Mouse (Mus musculus): Measurements from ENCODE around the gene Ppp1r12b. TPM values are rescaled to one million over a fixed set of nuclear protein-coding genes. Genes with fewer than 3 reads are reported as not detected.

Gene Ppp1r12b
- total RNA-seq, 2 experiments from 2014 or later: 76.6 to 77.5 TPM

DNA sequence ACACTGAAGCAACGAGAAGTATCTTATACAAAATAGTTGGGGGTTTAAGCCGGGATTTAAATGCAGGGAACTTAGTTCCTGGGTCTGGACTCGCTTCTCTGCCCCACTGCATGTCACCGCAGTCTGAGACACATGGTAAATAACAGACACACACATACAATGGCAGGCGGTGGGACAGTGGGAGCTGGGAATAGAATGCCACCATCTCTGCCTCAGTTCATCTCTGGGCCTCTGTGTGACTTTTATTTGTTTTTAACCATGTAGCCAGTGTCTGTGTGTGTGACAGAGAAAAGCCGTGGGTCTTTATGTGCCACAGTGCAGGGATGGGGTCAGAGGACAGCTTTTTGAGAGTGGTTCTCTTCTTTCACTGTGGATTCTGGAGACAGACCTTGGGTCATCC, 130.8 kb downstream of the Ppp1r12b start:
- Histone ChIP-seq H3K27ac (no peak overlapping the region), H3K4me3 (no peak overlapping the region)
- no peak for DNase-seq (ENCODE audit: low spot score in 2 of 2)
- no peak for TF ChIP-seq CTCF (conservative IDR thresholded peaks at IDR 0.05)

DNA sequence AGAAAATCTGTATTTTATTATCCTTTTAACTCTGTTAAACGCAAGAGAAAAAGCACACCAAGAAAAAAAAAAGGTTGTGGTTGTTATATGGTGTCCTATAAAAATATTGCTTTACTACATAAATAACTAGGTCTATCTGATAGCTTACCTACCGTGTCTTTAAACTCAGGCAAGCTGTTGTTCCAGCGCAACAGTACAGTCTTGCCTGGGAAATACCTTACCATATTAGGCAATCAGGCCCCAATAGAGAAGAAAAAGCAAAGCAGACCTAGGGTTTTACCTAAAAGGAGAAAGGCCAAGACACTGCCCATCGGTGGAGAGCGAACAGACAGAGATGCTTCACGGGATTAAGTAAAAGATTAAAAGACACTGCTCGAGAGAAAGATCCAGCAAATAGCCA, 131.9 kb downstream of the Ppp1r12b start:
- DNase-seq (ENCODE audit: low spot score in 2 of 2): no peak
- no peak for TF ChIP-seq CTCF (conservative IDR thresholded peaks at IDR 0.05)
- no peak overlapping the region for H3K4me3 ChIP-seq
- H3K27ac ChIP-seq: no peak overlapping the region

DNA sequence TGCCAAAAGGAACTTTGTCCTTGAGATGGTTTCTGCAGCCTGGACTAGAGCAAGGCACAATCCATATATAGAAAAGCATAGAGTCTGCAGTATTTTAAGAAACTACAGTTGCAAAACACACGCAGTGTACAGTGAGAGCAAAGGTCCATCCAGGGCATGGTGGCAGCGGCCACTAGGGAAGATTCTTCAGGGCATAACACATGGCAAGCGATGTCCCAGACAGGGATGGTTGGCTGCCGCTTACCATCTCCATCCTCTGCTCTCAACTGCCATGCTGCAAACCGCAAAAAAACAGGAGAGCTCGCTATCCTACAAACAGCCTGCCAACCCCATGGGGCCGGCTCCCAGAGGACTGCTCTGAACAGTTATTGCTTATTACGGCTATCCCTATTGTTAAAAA, 132.4 kb downstream of the Ppp1r12b start:
- H3K27ac ChIP-seq: no peak overlapping the region
- DNase-seq (ENCODE audit: low spot score in 2 of 2): no peak
- H3K4me3 ChIP-seq: no peak overlapping the region
- no peak for TF ChIP-seq CTCF (conservative IDR thresholded peaks at IDR 0.05)

DNA sequence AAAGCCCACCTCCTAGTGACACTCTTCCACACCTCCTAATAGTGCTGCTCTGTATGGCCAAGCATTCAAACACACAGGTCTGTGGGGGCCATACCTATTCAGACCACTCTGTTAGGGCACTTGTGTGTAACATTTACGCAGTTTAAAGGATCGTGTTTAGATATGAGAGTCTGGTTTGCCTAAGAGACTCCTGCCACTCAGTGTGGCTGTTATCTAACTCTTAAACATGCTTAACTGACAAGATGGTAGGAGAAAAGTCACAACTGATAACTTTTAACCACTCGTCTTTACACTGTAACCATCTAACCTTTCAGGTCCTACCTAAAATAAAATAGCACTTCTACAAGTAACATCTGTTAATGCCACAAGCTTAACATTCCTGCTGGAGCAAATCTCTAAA, 134.9 kb downstream of the Ppp1r12b start:
- Histone ChIP-seq H3K27ac (no peak overlapping the region), H3K4me3 (no peak overlapping the region)
- no peak for DNase-seq (ENCODE audit: low spot score in 2 of 2)
- no peak for TF ChIP-seq CTCF (conservative IDR thresholded peaks at IDR 0.05)

- no peak for TF ChIP-seq CTCF (conservative IDR thresholded peaks at IDR 0.05)
- no peak for DNase-seq (ENCODE audit: low spot score in 2 of 2)
- Histone ChIP-seq H3K27ac (no peak overlapping the region), H3K4me3 (no peak overlapping the region)
These were observed 136.5 kb downstream of the Ppp1r12b start for GRCm38 (mm10) chr1:134819196-134819595.

- DNase-seq (ENCODE audit: low spot score in 2 of 2): no peak
- Histone ChIP-seq H3K4me3 (no peak overlapping the region), H3K27ac (no peak overlapping the region)
- TF ChIP-seq CTCF (conservative IDR thresholded peaks at IDR 0.05): no peak
These were observed 137.0 kb downstream of the Ppp1r12b start for GRCm38 (mm10) chr1:134818716-134819115.

DNA sequence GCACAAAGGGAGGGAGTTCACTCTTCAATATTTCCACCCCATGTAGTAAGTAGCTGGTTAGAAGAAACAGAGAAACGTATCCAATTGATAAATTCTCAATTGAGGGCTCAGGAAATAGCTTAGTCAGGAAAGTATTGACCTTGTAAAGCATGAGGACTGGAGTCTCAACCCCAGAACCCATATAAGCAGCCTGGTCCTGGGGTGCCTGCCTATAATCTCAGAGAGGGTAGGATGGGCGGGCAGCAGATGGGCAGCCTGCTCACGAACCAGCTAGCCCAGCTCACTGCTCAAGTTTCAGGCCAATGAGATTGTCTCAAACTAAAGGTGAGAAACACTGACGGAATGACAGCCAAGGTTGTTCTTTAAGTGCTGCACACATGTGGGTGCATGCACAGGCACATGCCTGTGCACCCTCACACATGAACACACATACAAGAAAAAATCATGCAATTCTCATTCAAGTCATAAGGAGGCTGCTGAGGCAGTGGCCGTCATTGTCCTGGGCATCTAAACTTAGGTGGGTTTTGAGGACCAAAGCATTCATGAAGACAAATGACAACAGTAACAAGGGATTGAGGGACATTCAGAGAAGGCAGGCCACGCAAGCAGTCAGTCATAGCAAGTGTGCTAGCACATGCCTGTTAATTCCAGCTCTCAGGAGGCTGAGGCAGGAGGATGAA, 137.7 kb downstream of the Ppp1r12b start:
- Histone ChIP-seq H3K27ac (no peak overlapping the region), H3K4me3 (no peak overlapping the region)
- DNase-seq (ENCODE audit: low spot score in 2 of 2): no peak
- TF ChIP-seq CTCF (conservative IDR thresholded peaks at IDR 0.05): no peak

GRCm38 (mm10) chr1:134817120-134817519, 138.6 kb downstream of the Ppp1r12b start:
- Histone ChIP-seq H3K27ac (no peak overlapping the region), H3K4me3 (no peak overlapping the region)
- DNase-seq (ENCODE audit: low spot score in 2 of 2): no peak
- no peak for TF ChIP-seq CTCF (conservative IDR thresholded peaks at IDR 0.05)

DNA sequence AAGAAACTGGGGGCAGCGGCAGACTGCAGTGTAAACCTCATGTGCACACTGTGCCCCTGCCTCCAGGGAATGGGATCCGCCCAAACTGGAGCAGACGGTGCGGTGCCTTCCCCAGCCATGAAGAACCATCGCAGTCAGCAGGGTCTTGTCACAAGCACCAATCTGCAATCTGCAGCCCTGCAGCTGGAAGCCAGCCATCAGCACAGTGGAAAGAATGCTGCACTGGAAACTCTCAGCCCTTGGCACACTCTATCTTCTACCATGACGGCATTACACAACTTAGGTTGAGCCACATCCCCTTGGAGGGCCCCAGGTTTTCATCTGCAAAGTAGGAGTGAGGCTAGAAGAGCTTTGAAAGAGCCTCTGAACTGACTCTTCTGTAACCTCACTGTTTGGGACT, 139.1 kb downstream of the Ppp1r12b start:
- DNase-seq (ENCODE audit: low spot score in 2 of 2): no peak
- Histone ChIP-seq H3K4me3 (no peak overlapping the region), H3K27ac (no peak overlapping the region)
- no peak for TF ChIP-seq CTCF (conservative IDR thresholded peaks at IDR 0.05)

DNA sequence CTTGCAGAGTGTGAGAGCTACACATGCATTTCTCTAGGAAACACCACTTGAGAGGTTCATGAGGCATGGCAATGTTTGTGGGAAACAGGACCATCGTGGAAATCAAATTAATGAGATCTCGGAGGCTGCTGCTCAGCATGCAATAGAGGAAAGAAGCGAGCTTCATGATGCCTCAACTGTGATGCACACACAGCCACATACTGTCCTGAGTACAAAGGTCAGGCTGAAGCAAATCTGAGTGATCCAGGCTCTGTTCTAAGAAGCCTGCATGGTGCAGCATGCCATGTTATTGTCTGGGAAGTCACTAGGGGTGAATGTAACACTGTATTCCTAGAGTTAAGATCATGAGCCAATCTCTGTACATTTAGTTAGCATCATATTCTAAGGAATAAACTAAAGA, 140.0 kb downstream of the Ppp1r12b start:
- no peak for DNase-seq (ENCODE audit: low spot score in 2 of 2)

GRCm38 (mm10) chr1:134805471-134805870, 150.3 kb downstream of the Ppp1r12b start:
- Histone ChIP-seq H3K27ac (no peak overlapping the region), H3K4me3 (no peak overlapping the region)
- DNase-seq (ENCODE audit: low spot score in 2 of 2): no peak
- no peak for TF ChIP-seq CTCF (conservative IDR thresholded peaks at IDR 0.05)

More for the DNA sequence above, 140.0 kb downstream of the Ppp1r12b start:
- H3K27ac ChIP-seq: no peak overlapping the region
- no peak for TF ChIP-seq CTCF (conservative IDR thresholded peaks at IDR 0.05)
- no peak overlapping the region for H3K4me3 ChIP-seq

DNA sequence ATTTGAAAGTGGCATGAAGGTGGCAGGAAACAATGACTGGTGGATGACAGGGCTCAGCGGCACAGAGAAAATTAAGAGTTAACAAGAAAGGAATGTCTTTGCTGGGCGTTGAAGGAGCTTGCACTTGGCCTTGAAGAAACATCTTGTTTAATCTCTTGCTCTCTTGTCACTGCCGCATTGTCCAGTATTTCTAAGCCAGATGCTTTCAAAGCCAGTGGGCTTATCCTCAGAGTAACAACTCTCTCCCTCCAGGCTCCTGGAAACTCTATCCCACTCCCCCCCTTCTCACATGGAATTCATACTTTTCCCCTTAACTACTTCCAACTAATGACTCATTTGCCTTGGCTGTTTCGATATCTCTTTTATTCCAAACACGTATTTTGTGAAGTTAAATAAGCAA, 151.4 kb downstream of the Ppp1r12b start:
- no peak for TF ChIP-seq CTCF (conservative IDR thresholded peaks at IDR 0.05)
- H3K27ac ChIP-seq: no peak overlapping the region

DNA sequence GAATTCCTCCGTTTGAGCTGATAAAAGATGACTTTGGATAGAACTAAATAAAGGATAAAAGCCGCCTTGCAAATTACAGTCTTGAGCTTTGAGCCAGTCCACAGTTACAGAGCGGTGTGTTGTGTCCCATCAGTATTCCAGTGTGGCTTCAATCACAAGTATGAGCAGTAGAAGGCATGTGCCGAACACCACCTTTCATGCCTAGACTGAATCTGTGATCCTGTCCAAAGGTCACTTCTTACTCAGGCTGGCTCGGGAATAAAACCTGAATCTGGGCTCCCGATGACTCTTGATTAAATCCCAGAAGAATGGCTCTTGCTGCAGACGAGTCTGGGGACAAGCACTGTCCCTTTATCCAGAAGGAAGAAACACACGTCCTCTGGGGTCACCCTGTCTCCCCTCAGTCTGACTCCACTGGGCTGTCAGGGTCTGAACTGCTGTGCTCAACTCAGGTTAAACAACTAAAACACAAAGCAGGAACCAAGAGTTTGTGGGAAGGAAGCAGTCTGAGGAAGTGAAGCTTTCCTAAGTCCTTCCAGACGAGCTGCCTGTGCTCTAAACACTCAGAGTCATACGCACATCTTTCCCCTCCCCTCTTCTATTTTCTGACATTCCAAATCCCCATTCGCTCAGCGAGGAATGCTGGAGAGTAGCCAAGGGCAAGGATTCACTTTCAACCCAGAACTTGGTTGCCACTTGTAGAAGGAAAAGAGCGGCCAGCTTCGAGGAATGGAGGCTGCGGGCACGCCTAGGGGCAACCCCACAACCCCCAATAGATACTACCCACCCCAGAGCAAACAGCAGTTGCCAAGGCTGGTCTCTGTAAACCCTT, 152.2 kb downstream of the Ppp1r12b start:
- H3K4me3 ChIP-seq: no peak overlapping the region
- 0 out of 2 replicates have a peak overlapping the region, but pooled peaks have one; percentile 28 for H3K27ac ChIP-seq
- no peak for TF ChIP-seq CTCF (conservative IDR thresholded peaks at IDR 0.05)
- no peak for DNase-seq (ENCODE audit: low spot score in 2 of 2)

More for the DNA sequence above, 151.4 kb downstream of the Ppp1r12b start:
- DNase-seq (ENCODE audit: low spot score in 2 of 2): no peak
- H3K4me3 ChIP-seq: no peak overlapping the region

GRCm38 (mm10) chr1:134801758-134802157, 154.0 kb downstream of the Ppp1r12b start:
- no peak overlapping the region for H3K27ac ChIP-seq
- no peak overlapping the region for H3K4me3 ChIP-seq
- TF ChIP-seq CTCF (conservative IDR thresholded peaks at IDR 0.05): no peak
- DNase-seq (ENCODE audit: low spot score in 2 of 2): no peak

Data from layer of hippocampus, adult 2 months (tissue).